Mouse (Mus musculus) midbrain, embryonic 11.5 days (tissue): ENCODE data around the gene Atad1. TPM values are rescaled to one million over a fixed set of nuclear protein-coding genes. Genes with fewer than 3 reads are reported as not detected.

Experiments used
- ATAC-seq: fragments of 200-750 bp; cut with Nextera tagmentation; 2 replicates; pipeline ENCODE4 v1.8.0; 2017; ENCODE audit warnings: moderate TSS enrichment, moderate library complexity; ENCODE audit not compliant: low FRiP score
- DNase-seq: peaks from one replicate; pipeline ENCODE4 v3.0.0; 2015; ENCODE audit warnings: low spot score; ENCODE audit errors: missing footprints
- H3K27ac ChIP-seq: fragments of 300-500 bp; sonication (generic); 2 replicates; pipeline ENCODE4 v1.5.1; 2014; ENCODE audit warnings: low read depth, low read length
- H3K27me3 ChIP-seq: fragments of 300-500 bp; sonication (generic); 2 replicates; pipeline ENCODE4 v1.6.1; 2014; ENCODE audit warnings: mild to moderate bottlenecking, low read length, moderate library complexity, mixed read lengths; ENCODE audit not compliant: control insufficient read depth, insufficient read depth
- H3K36me3 ChIP-seq: fragments of 300-500 bp; sonication (generic); 2 replicates; pipeline ENCODE4 v1.6.1; 2014; ENCODE audit warnings: mild to moderate bottlenecking, low read length, moderate library complexity, mixed read lengths; ENCODE audit not compliant: control insufficient read depth, insufficient read depth
- H3K4me1 ChIP-seq: fragments of 300-500 bp; sonication (generic); 2 replicates; pipeline ENCODE4 v1.6.1; 2014; ENCODE audit warnings: low read length; ENCODE audit not compliant: control insufficient read depth, insufficient read depth
- H3K4me2 ChIP-seq: fragments of 300-500 bp; sonication (generic); 2 replicates; pipeline ENCODE4 v1.6.1; 2014; ENCODE audit warnings: mild to moderate bottlenecking, moderate library complexity
- H3K4me3 ChIP-seq: fragments of 300-500 bp; sonication (generic); 2 replicates; pipeline ENCODE4 v1.5.1; 2014; ENCODE audit warnings: low read depth, low read length
- H3K9ac ChIP-seq: fragments of 300-500 bp; sonication (generic); 2 replicates; pipeline ENCODE4 v1.6.1; 2014; ENCODE audit warnings: low read length
- H3K9me3 ChIP-seq: fragments of 300-500 bp; sonication (generic); 2 replicates; pipeline ENCODE4 v1.6.1; 2016; ENCODE audit warnings: low read length; ENCODE audit not compliant: control insufficient read depth
- WGBS: fragments of 180-500 bp; shearing (Covaris S2); extraction: QIAGEN DNeasy Blood & Tissue Kit; methylation state at CpG from one replicate; pipeline ENCODE4 v1.1.7; 2014; 5-methylcytosine and 5-hydroxymethylcytosine counted together
- polyA plus RNA-seq: library from polyadenylated mRNA; unstranded; fragments of >200 nt; fragmentation: Nextera tagmentation; extraction: Ambion mirVana; gene quantifications from 2 replicates; pipeline ENCODE4 v1.2.1, GENCODE M21; 2014

The Atad1 gene
- polyA plus RNA-seq, 1 experiment from 2014 or later = 110 TPM

GRCm38 (mm10) chr19:32726451-32727325 lies 12.9 kb downstream of the Atad1 start:
- H3K4me2 ChIP-seq = peak overlapping the region; percentile 42
- peak; percentile 92 for DNase-seq
- no peaks in the 10 kb centered on the region for H3K9me3 ChIP-seq
- H3K27ac ChIP-seq = no peak overlapping the region; the same call in 1 of the 2 replicates
- WGBS = 1% methylated on average over 22 of the region's 22 CpGs
- no peaks in the 10 kb centered on the region for H3K27me3 ChIP-seq
- peak overlapping the region; percentile 8; the same call in 1 of the 2 replicates for H3K4me3 ChIP-seq
- H3K4me1 ChIP-seq = peaks cover 13% of the 10 kb centered on the region
- peak; percentile 67 for ATAC-seq
- peak overlapping the region; percentile 49 for H3K9ac ChIP-seq
- no peaks in the 10 kb centered on the region for H3K36me3 ChIP-seq

GRCm38 (mm10) chr19:32723817-32724216 lies 15.8 kb downstream of the Atad1 start:
- Histone ChIP-seq H3K4me3 (no peak overlapping the region), H3K9ac (no peak overlapping the region), H3K4me1 (peaks cover 13% of the 10 kb centered on the region), H3K4me2 (no peak overlapping the region), H3K27ac (no peak overlapping the region), H3K9me3 (no peaks in the 10 kb centered on the region), H3K27me3 (no peaks in the 10 kb centered on the region), H3K36me3 (no peaks in the 10 kb centered on the region)
- ATAC-seq (no peak), DNase-seq (no peak)
- WGBS = 15% methylated on average over 7 of the region's 7 CpGs

GRCm38 (mm10) chr19:32720319-32720718 lies 19.3 kb downstream of the Atad1 start:
- H3K9me3 ChIP-seq = no peaks in the 10 kb centered on the region
- no peak overlapping the region for H3K4me2 ChIP-seq
- no peak overlapping the region for H3K27ac ChIP-seq
- peaks cover 6% of the 10 kb centered on the region; the same call in 1 of the 2 replicates for H3K4me1 ChIP-seq
- H3K4me3 ChIP-seq = no peak overlapping the region
- H3K36me3 ChIP-seq = no peaks in the 10 kb centered on the region
- H3K9ac ChIP-seq = no peak overlapping the region
- H3K27me3 ChIP-seq = no peaks in the 10 kb centered on the region
- DNase-seq = peak; percentile 35
- WGBS = 87% methylated on average over 1 of the region's 1 CpGs
- no peak for ATAC-seq

- Histone ChIP-seq H3K4me2 (no peak overlapping the region), H3K27me3 (no peaks in the 10 kb centered on the region), H3K4me3 (no peak overlapping the region), H3K9me3 (no peaks in the 10 kb centered on the region), H3K36me3 (no peaks in the 10 kb centered on the region), H3K27ac (no peak overlapping the region), H3K4me1 (0 out of 2 replicates have a peak, but pooled peaks cover 2% of the 10 kb centered on the region), H3K9ac (no peak overlapping the region)
- peak; percentile 84 for DNase-seq
- WGBS = 75% methylated on average over 3 of the region's 3 CpGs
- ATAC-seq = no peak
Measured at GRCm38 (mm10) chr19:32717590-32717989, 22.0 kb downstream of the Atad1 start.

- DNase-seq (no peak), ATAC-seq (no peak)
- Histone ChIP-seq H3K4me1 (peaks cover 5% of the 10 kb centered on the region; the same call in 1 of the 2 replicates), H3K27ac (no peak overlapping the region), H3K9me3 (no peaks in the 10 kb centered on the region), H3K4me3 (no peak overlapping the region), H3K27me3 (no peaks in the 10 kb centered on the region), H3K9ac (no peak overlapping the region), H3K36me3 (no peaks in the 10 kb centered on the region), H3K4me2 (no peak overlapping the region)
Measured at GRCm38 (mm10) chr19:32715681-32716080, 23.9 kb downstream of the Atad1 start.

- 7% methylated on average over 3 of the region's 3 CpGs for WGBS
- H3K27me3 ChIP-seq = no peaks in the 10 kb centered on the region
- no peak overlapping the region for H3K27ac ChIP-seq
- peak; percentile 28; the same call in 1 of the 2 replicates for ATAC-seq
- no peak overlapping the region for H3K4me2 ChIP-seq
- no peaks in the 10 kb centered on the region for H3K36me3 ChIP-seq
- DNase-seq = peak; percentile 92
- peaks cover 7% of the 10 kb centered on the region; the same call in 1 of the 2 replicates for H3K4me1 ChIP-seq
- H3K4me3 ChIP-seq = no peak overlapping the region
- H3K9me3 ChIP-seq = no peaks in the 10 kb centered on the region
- H3K9ac ChIP-seq = no peak overlapping the region
Measured at GRCm38 (mm10) chr19:32715201-32715600, 24.4 kb downstream of the Atad1 start.

- no peak overlapping the region for H3K9ac ChIP-seq
- 65% methylated on average over 3 of the region's 3 CpGs for WGBS
- no peaks in the 10 kb centered on the region for H3K36me3 ChIP-seq
- ATAC-seq (no peak), DNase-seq (peak; percentile 81)
- no peak overlapping the region for H3K4me3 ChIP-seq
- no peaks in the 10 kb centered on the region for H3K9me3 ChIP-seq
- H3K4me1 ChIP-seq = peaks cover 7% of the 10 kb centered on the region; the same call in 1 of the 2 replicates
- no peaks in the 10 kb centered on the region for H3K27me3 ChIP-seq
- H3K4me2 ChIP-seq = no peak overlapping the region
- H3K27ac ChIP-seq = no peak overlapping the region
Measured at GRCm38 (mm10) chr19:32713471-32713870, 26.1 kb downstream of the Atad1 start.

- H3K36me3 ChIP-seq = no peaks in the 10 kb centered on the region
- H3K4me2 ChIP-seq = peak overlapping the region; percentile 74
- DNase-seq = no peak
- no peaks in the 10 kb centered on the region for H3K27me3 ChIP-seq
- under 1% methylated on average over 11 of the region's 11 CpGs for WGBS
- no peaks in the 10 kb centered on the region for H3K9me3 ChIP-seq
- peaks cover 7% of the 10 kb centered on the region; the same call in 1 of the 2 replicates for H3K4me1 ChIP-seq
- peak overlapping the region; percentile 92 for H3K4me3 ChIP-seq
- peak overlapping the region; percentile 90 for H3K27ac ChIP-seq
- ATAC-seq = peak; percentile 88
- H3K9ac ChIP-seq = peak overlapping the region; percentile 91
Measured at GRCm38 (mm10) chr19:32712588-32713042, 27.0 kb downstream of the Atad1 start.
